Mouse (Mus musculus) CH12.LX (cell line): ENCODE results near the gene Six6. TPM values are rescaled to one million over a fixed set of nuclear protein-coding genes. Genes with fewer than 3 reads are reported as not detected.

Source experiments
- DNase-seq: peaks from one replicate; pipeline ENCODE4 v3.0.0-alpha.2; 2013; ENCODE audit errors: extremely low read depth
- H3K27ac ChIP-seq: 2 replicates; pipeline ENCODE4 v1.5.1; 2012; ENCODE audit warnings: low read depth, mild to moderate bottlenecking, control low read depth, moderate library complexity; ENCODE audit not compliant: insufficient read depth
- H3K27me3 ChIP-seq: replicated peaks from 2 replicates; pipeline ENCODE3; 2012; ENCODE audit warnings: inconsistent platforms
- H3K36me3 ChIP-seq, 2 experiments: replicated peaks in 1 of 2; 2 replicates each; pipeline versions ENCODE3 to v1.6.1; 2012; ENCODE audit warnings: inconsistent platforms in 1 of 2, low read length in 1 of 2, mild to moderate bottlenecking in 1 of 2, mixed read lengths in 1 of 2, moderate library complexity in 1 of 2; ENCODE audit not compliant: control insufficient read depth in 1 of 2, insufficient read depth in 1 of 2
- H3K4me1 ChIP-seq, 2 experiments: 2 replicates each; pipeline ENCODE4 v1.6.1; 2012; ENCODE audit warnings: inconsistent platforms in 1 of 2, moderate library complexity in 1 of 2; ENCODE audit not compliant: insufficient read depth in 2 of 2, control insufficient read depth in 1 of 2
- H3K4me2 ChIP-seq: 2 replicates; pipeline ENCODE4 v1.6.1; 2012; ENCODE audit warnings: low read depth, mild to moderate bottlenecking, control low read depth; ENCODE audit not compliant: poor library complexity, insufficient read depth, severe bottlenecking
- H3K4me3 ChIP-seq, 3 experiments: fragments of 150-350 bp in 1 of 3; sonication (generic) in 1 of 3; replicated peaks in 1 of 3; 2 replicates each; pipeline versions ENCODE3 to v1.5.1; 2011 to 2012; ENCODE audit warnings: low read depth in 2 of 3, low read length in 2 of 3, mild to moderate bottlenecking in 2 of 3, moderate library complexity in 2 of 3, control low read depth in 1 of 3, improper control_type of control experiment in 1 of 3, inconsistent platforms in 1 of 3, mixed read lengths in 1 of 3; ENCODE audit not compliant: poor library complexity in 1 of 3
- H3K79me2 ChIP-seq: replicated peaks from 2 replicates; pipeline ENCODE4 v1.6.1; 2012; ENCODE audit warnings: mild to moderate bottlenecking, moderate library complexity; ENCODE audit not compliant: control insufficient read depth, poor library complexity, insufficient read depth, severe bottlenecking; ENCODE audit errors: extremely low read depth
- H3K9ac ChIP-seq: 2 replicates; pipeline ENCODE4 v1.6.1; 2012; ENCODE audit warnings: low read depth, mild to moderate bottlenecking, control low read depth, moderate library complexity; ENCODE audit not compliant: insufficient read depth
- H3K9me3 ChIP-seq: replicated peaks from 2 replicates; pipeline ENCODE3; 2012; ENCODE audit warnings: low read length, inconsistent platforms, mixed read lengths
- CHD1 ChIP-seq: IDR thresholded peaks from 2 replicates; pipeline ENCODE4 v1.6.1; 2012; ENCODE audit warnings: low read depth, low read length, improper control_type of control experiment, inconsistent platforms
- CTCF ChIP-seq, 2 experiments: IDR thresholded peaks in 1 of 2; conservative IDR thresholded peaks in 1 of 2; 2 replicates each; pipeline ENCODE4 v1.5.1; 2011 to 2012; ENCODE audit warnings: low read depth in 2 of 2, low read length in 2 of 2, improper control_type of control experiment in 1 of 2, inconsistent platforms in 1 of 2, mild to moderate bottlenecking in 1 of 2, moderate library complexity in 1 of 2
- E2F4 ChIP-seq: IDR thresholded peaks from 2 replicates; pipeline ENCODE4 v1.6.1; 2011; ENCODE audit warnings: low read depth, low read length, improper control_type of control experiment; ENCODE audit not compliant: insufficient replicate concordance
- ETS1 ChIP-seq: conservative IDR thresholded peaks from 2 replicates; pipeline ENCODE4 v1.6.1; 2012; ENCODE audit warnings: low read depth, mild to moderate bottlenecking, inconsistent platforms, low read length, improper control_type of control experiment, moderate library complexity
- JUN ChIP-seq: IDR thresholded peaks from 2 replicates; pipeline ENCODE4 v1.6.1; 2011; ENCODE audit warnings: low read depth, mild to moderate bottlenecking, low read length, improper control_type of control experiment, moderate library complexity; ENCODE audit not compliant: insufficient read depth
- JUND ChIP-seq: conservative IDR thresholded peaks from 2 replicates; pipeline ENCODE4 v1.6.1; 2011; ENCODE audit warnings: low read depth, low read length, improper control_type of control experiment
- KAT2A ChIP-seq: IDR thresholded peaks from 2 replicates; pipeline ENCODE4 v1.6.1; 2012; ENCODE audit warnings: low read length, improper control_type of control experiment, inconsistent platforms; ENCODE audit not compliant: insufficient replicate concordance
- MAFK ChIP-seq: IDR thresholded peaks from 2 replicates; pipeline ENCODE4 v1.6.1; 2011; ENCODE audit warnings: low read length, improper control_type of control experiment; ENCODE audit not compliant: insufficient replicate concordance
- MAX ChIP-seq: IDR thresholded peaks from 2 replicates; pipeline ENCODE4 v1.6.1; 2011; ENCODE audit warnings: low read length, improper control_type of control experiment
- MEF2A ChIP-seq: IDR thresholded peaks from 2 replicates; pipeline ENCODE4 v1.6.1; 2014; ENCODE audit warnings: low read depth, mild to moderate bottlenecking, inconsistent platforms, low read length, improper control_type of control experiment, borderline replicate concordance
- PAX5 ChIP-seq: IDR thresholded peaks from 2 replicates; pipeline ENCODE4 v1.6.1; 2012; ENCODE audit warnings: low read length, inconsistent platforms, mixed read lengths
- RCOR1 ChIP-seq: conservative IDR thresholded peaks from 2 replicates; pipeline ENCODE4 v1.6.1; 2012; ENCODE audit warnings: low read depth, mild to moderate bottlenecking, inconsistent platforms, low read length, improper control_type of control experiment
- SIN3A ChIP-seq: IDR thresholded peaks from 2 replicates; pipeline ENCODE4 v1.6.1; 2012; ENCODE audit warnings: low read length, improper control_type of control experiment, inconsistent platforms
- TBP ChIP-seq: conservative IDR thresholded peaks from 2 replicates; pipeline ENCODE4 v1.6.1; 2011; ENCODE audit warnings: low read depth, low read length, improper control_type of control experiment
- TCF12 ChIP-seq: IDR thresholded peaks from 2 replicates; pipeline ENCODE4 v1.6.1; 2014; ENCODE audit warnings: low read depth, mild to moderate bottlenecking, inconsistent platforms, low read length, improper control_type of control experiment
- ZKSCAN1 ChIP-seq: IDR thresholded peaks from 2 replicates; pipeline ENCODE4 v1.6.1; 2012; ENCODE audit warnings: low read depth, inconsistent platforms, low read length, improper control_type of control experiment, borderline replicate concordance
- ZMIZ1 ChIP-seq: IDR thresholded peaks from 2 replicates; pipeline ENCODE4 v1.6.1; 2012; ENCODE audit warnings: low read depth, mild to moderate bottlenecking, inconsistent platforms, low read length, improper control_type of control experiment
- ZNF384 ChIP-seq: IDR thresholded peaks from 2 replicates; pipeline ENCODE4 v1.6.1; 2012; ENCODE audit warnings: low read depth, low read length, improper control_type of control experiment, inconsistent platforms
- dilution Hi-C: fragments of 300-500 bp; cut with MboI; formaldehyde crosslinking; loops from 2 replicates; pipeline ENCODE4 v1.14.3; 2020; ENCODE audit warnings: low sequenced_read_pairs; ENCODE audit not compliant: extremely low pct_unique_long_range_greater_than_20kb, extremely low pct_ligation_motif_present
- in situ Hi-C: fragments of 300-500 bp; cut with MboI; formaldehyde crosslinking; loops from 3 replicates; pipeline ENCODE4 v1.14.3; 2019; ENCODE audit warnings: low sequenced_read_pairs, low pct_ligation_motif_present, low pct_unique_long_range_greater_than_20kb, mixed read lengths
- polyA plus RNA-seq: library from polyadenylated mRNA; unstranded; fragments of >175 nt; gene quantifications from 2 replicates; pipeline ENCODE4 v1.2.1, GENCODE M21; 2012; ENCODE audit warnings: low read depth; ENCODE audit not compliant: insufficient read length
- total RNA-seq, 2 experiments: library from RNA; depleted of rRNA; stranded (reverse); fragments of 300-350 nt in 1 of 2; fragments of >200 nt in 1 of 2; gene quantifications; 2 replicates each; pipeline ENCODE4 v1.2.3; 2012 to 2014

Gene Six6
- total and polyA plus RNA-seq, 3 experiments: 0.13 to 0.87 TPM; not detected in 1

GRCm38 (mm10) chr12:72936751-72937150, 2.9 kb upstream of the Six6 start:
- H3K36me3 ChIP-seq: peaks cover 0 to 9% of the 10 kb centered on the region in 2 experiments
- DNase-seq: no peak
- no peak overlapping the region for H3K4me3 ChIP-seq
- no peaks in the 10 kb centered on the region for H3K27me3 ChIP-seq
- dilution Hi-C loops: no loop called here
- no peak overlapping the region for H3K9ac ChIP-seq
- TF ChIP-seq ETS1 (no peak), SIN3A (no peak), JUN (no peak), KAT2A (no peak), CHD1 (no peak)
- in situ Hi-C loops: no loop called here
- no peaks in the 10 kb centered on the region for H3K4me1 ChIP-seq
- no peaks in the 10 kb centered on the region for H3K9me3 ChIP-seq
- no peak overlapping the region for H3K4me2 ChIP-seq
- no peaks in the 10 kb centered on the region for H3K79me2 ChIP-seq
- H3K27ac ChIP-seq: no peak overlapping the region

- H3K4me1 ChIP-seq: no peaks in the 10 kb centered on the region
- no peaks in the 10 kb centered on the region for H3K27me3 ChIP-seq
- H3K9ac ChIP-seq: no peak overlapping the region
- H3K4me2 ChIP-seq: no peak overlapping the region
- H3K9me3 ChIP-seq: no peaks in the 10 kb centered on the region
- no peak overlapping the region for H3K27ac ChIP-seq
- H3K79me2 ChIP-seq: no peaks in the 10 kb centered on the region
- peaks cover 0 to 10% of the 10 kb centered on the region in 2 experiments for H3K36me3 ChIP-seq
- DNase-seq: no peak
- dilution Hi-C loops: no loop called here
- TF ChIP-seq TBP (no peak), ZMIZ1 (no peak), ETS1 (no peak), PAX5 (no peak), RCOR1 (no peak), MAX (no peak), MAFK (no peak), E2F4 (no peak), MEF2A (no peak), CTCF (conservative IDR thresholded peaks at IDR 0.05 in 1 of 2, IDR thresholded peaks at IDR 0.05 in 1 of 2; ENCODE audit: low read depth in 2 of 2, low read length in 2 of 2) (no peak), ZNF384 (no peak), TCF12 (no peak), JUND (no peak), JUN (no peak), ZKSCAN1 (no peak)
- TF ChIP-seq, all 38 proteins: peak for 0
- H3K4me3 ChIP-seq: no peak overlapping the region
- in situ Hi-C loops: no loop called here
These were observed 2.1 kb upstream of the Six6 start for GRCm38 (mm10) chr12:72937537-72938120.
